Mouse (Mus musculus): ENCODE data around the gene Fpr1. TPM values are rescaled to one million over a fixed set of nuclear protein-coding genes. Genes with fewer than 3 reads are reported as not detected.

Fpr1 gene
- polyA plus RNA-seq, 1 experiment from 2014 or later: not detected

- H3K9me3 ChIP-seq (ENCODE audit: control insufficient read depth, low read length): no peaks in the 10 kb centered on the region
- DNase-seq (ENCODE audit: low spot score) (no peak), ATAC-seq (replicated peaks; ENCODE audit: low FRiP score, low TSS enrichment, low read depth) (no peak)
- H3K36me3 ChIP-seq (ENCODE audit: control insufficient read depth, insufficient read depth, low read length): peaks cover 22% of the 10 kb centered on the region; the same call in 1 of the 2 replicates
- no peaks in the 10 kb centered on the region for H3K27me3 ChIP-seq (replicated peaks; ENCODE audit: control insufficient read depth, insufficient read depth, low read length)
- H3K4me2 ChIP-seq (ENCODE audit: low read length): no peak overlapping the region
- 65% methylated on average over 1 of the region's 1 CpGs for WGBS
- no peak overlapping the region for H3K27ac ChIP-seq (ENCODE audit: low read depth)
- H3K4me3 ChIP-seq (ENCODE audit: low read depth, low read length): no peak overlapping the region
- H3K9ac ChIP-seq (ENCODE audit: low read length): no peak overlapping the region
- no peaks in the 10 kb centered on the region for H3K4me1 ChIP-seq (replicated peaks; ENCODE audit: control insufficient read depth, insufficient read depth, low read length)
Observed at GRCm38 (mm10) chr17:17862360-17862759, 21.4 kb downstream of the Fpr1 start.

- no peak for ATAC-seq (replicated peaks; ENCODE audit: low FRiP score, low TSS enrichment, low read depth)
- 87% methylated on average over 3 of the region's 3 CpGs for WGBS
Observed at GRCm38 (mm10) chr17:17860110-17860509, 23.6 kb downstream of the Fpr1 start.

GRCm38 (mm10) chr17:17857446-17857845, 26.3 kb downstream of the Fpr1 start:
- WGBS: 57% methylated on average over 1 of the region's 1 CpGs
- ATAC-seq (replicated peaks; ENCODE audit: low FRiP score, low TSS enrichment, low read depth) (no peak), DNase-seq (ENCODE audit: low spot score) (no peak)
- H3K36me3 ChIP-seq (ENCODE audit: control insufficient read depth, insufficient read depth, low read length): peaks cover 2% of the 10 kb centered on the region; the same call in 1 of the 2 replicates
- H3K27ac ChIP-seq (ENCODE audit: low read depth): no peak overlapping the region
- no peaks in the 10 kb centered on the region for H3K4me1 ChIP-seq (replicated peaks; ENCODE audit: control insufficient read depth, insufficient read depth, low read length)
- H3K4me3 ChIP-seq (ENCODE audit: low read depth, low read length): no peak overlapping the region
- no peak overlapping the region for H3K4me2 ChIP-seq (ENCODE audit: low read length)
- H3K27me3 ChIP-seq (replicated peaks; ENCODE audit: control insufficient read depth, insufficient read depth, low read length): no peaks in the 10 kb centered on the region
- H3K9me3 ChIP-seq (ENCODE audit: control insufficient read depth, low read length): no peaks in the 10 kb centered on the region
- H3K9ac ChIP-seq (ENCODE audit: low read length): no peak overlapping the region

More at GRCm38 (mm10) chr17:17860110-17860509, 23.6 kb downstream of the Fpr1 start:
- no peak overlapping the region for H3K4me3 ChIP-seq (ENCODE audit: low read depth, low read length)
- H3K9me3 ChIP-seq (ENCODE audit: control insufficient read depth, low read length): no peaks in the 10 kb centered on the region
- DNase-seq (ENCODE audit: low spot score): no peak
- H3K36me3 ChIP-seq (ENCODE audit: control insufficient read depth, insufficient read depth, low read length): peaks cover 10% of the 10 kb centered on the region; the same call in 1 of the 2 replicates
- H3K27ac ChIP-seq (ENCODE audit: low read depth): no peak overlapping the region
- H3K9ac ChIP-seq (ENCODE audit: low read length): no peak overlapping the region
- H3K27me3 ChIP-seq (replicated peaks; ENCODE audit: control insufficient read depth, insufficient read depth, low read length): no peaks in the 10 kb centered on the region
- no peak overlapping the region for H3K4me2 ChIP-seq (ENCODE audit: low read length)
- no peaks in the 10 kb centered on the region for H3K4me1 ChIP-seq (replicated peaks; ENCODE audit: control insufficient read depth, insufficient read depth, low read length)

GRCm38 (mm10) chr17:17856612-17857011, 27.1 kb downstream of the Fpr1 start:
- ATAC-seq (replicated peaks; ENCODE audit: low FRiP score, low TSS enrichment, low read depth): no peak

DNA sequence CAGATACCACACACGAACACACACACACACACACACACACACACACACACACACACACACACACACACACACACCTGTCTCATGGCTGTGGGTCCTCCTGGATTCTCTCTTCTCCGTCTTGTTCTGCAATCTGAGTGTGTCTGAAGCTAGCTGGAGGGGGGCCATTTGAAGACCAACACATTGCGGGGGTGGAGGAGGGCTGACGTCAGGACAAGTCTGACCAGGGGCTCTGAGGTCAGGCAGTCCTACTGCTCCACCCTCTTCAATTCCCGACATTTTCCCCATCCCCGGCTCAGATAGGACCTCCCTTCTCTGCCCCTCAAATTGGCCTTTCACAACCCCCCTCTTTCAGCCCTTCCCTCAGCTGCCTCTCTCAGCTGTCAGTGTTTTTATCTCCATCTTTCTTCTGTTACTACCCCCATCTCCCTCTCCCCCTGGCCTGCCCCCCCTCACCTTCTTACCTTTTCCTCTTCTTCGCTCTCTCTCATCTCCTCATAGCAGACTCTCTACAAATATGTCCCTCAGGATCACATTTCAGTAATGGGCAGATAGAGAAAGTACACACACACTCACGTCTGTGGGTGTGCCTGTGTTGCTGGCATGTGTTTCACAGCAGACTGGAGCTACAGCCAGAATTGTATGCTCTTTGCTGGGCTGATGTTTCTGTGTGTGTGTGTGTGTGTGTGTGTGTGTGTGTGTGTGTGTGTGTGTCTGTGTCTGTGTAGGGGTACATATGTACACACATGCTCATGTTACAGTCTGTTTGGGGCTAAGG, 28.5 kb downstream of the Fpr1 start, which contains the start of gene Has1:
Has1 (minus strand) TSS at position 142 of the 775 bp plus-strand sequence.
- Histone ChIP-seq H3K4me1 (replicated peaks; ENCODE audit: control insufficient read depth, insufficient read depth, low read length) (no peaks in the 10 kb centered on the region), H3K27ac (ENCODE audit: low read depth) (no peak within 1 kb of the TSS), H3K4me2 (ENCODE audit: low read length) (no peak within 1 kb of the TSS), H3K4me3 (ENCODE audit: low read depth, low read length) (no peak within 1 kb of the TSS), H3K36me3 (ENCODE audit: control insufficient read depth, insufficient read depth, low read length) (peaks cover 3% of the 10 kb centered on the region; the same call in 1 of the 2 replicates), H3K27me3 (replicated peaks; ENCODE audit: control insufficient read depth, insufficient read depth, low read length) (no peaks in the 10 kb centered on the region), H3K9me3 (ENCODE audit: control insufficient read depth, low read length) (no peaks in the 10 kb centered on the region), H3K9ac (ENCODE audit: low read length) (no peak within 1 kb of the TSS)
- ATAC-seq (replicated peaks; ENCODE audit: low FRiP score, low TSS enrichment, low read depth) (no peak), DNase-seq (ENCODE audit: low spot score) (no peak)
- whole genome bisulfite sequencing: 51% methylated on average over 8 of the region's 8 CpGs

More at GRCm38 (mm10) chr17:17856612-17857011, 27.1 kb downstream of the Fpr1 start:
- Histone ChIP-seq H3K27me3 (replicated peaks; ENCODE audit: control insufficient read depth, insufficient read depth, low read length) (no peaks in the 10 kb centered on the region), H3K4me1 (replicated peaks; ENCODE audit: control insufficient read depth, insufficient read depth, low read length) (no peaks in the 10 kb centered on the region), H3K9me3 (ENCODE audit: control insufficient read depth, low read length) (no peaks in the 10 kb centered on the region), H3K27ac (ENCODE audit: low read depth) (no peak overlapping the region), H3K9ac (ENCODE audit: low read length) (no peak overlapping the region), H3K36me3 (ENCODE audit: control insufficient read depth, insufficient read depth, low read length) (peaks cover 3% of the 10 kb centered on the region; the same call in 1 of the 2 replicates), H3K4me2 (ENCODE audit: low read length) (no peak overlapping the region), H3K4me3 (ENCODE audit: low read depth, low read length) (no peak overlapping the region)
- DNase-seq (ENCODE audit: low spot score): no peak
- 79% methylated on average over 1 of the region's 1 CpGs for WGBS

- Histone ChIP-seq H3K4me2 (ENCODE audit: low read length) (peak overlapping the region; percentile 30), H3K27ac (ENCODE audit: low read depth) (no peak overlapping the region), H3K4me1 (replicated peaks; ENCODE audit: control insufficient read depth, insufficient read depth, low read length) (no peaks in the 10 kb centered on the region), H3K27me3 (replicated peaks; ENCODE audit: control insufficient read depth, insufficient read depth, low read length) (0 out of 2 replicates have a peak, but pooled peaks cover 8% of the 10 kb centered on the region), H3K4me3 (ENCODE audit: low read depth, low read length) (no peak overlapping the region), H3K9me3 (ENCODE audit: control insufficient read depth, low read length) (no peaks in the 10 kb centered on the region), H3K36me3 (ENCODE audit: control insufficient read depth, insufficient read depth, low read length) (peaks cover 3% of the 10 kb centered on the region; the same call in 1 of the 2 replicates), H3K9ac (ENCODE audit: low read length) (no peak overlapping the region)
- DNase-seq (ENCODE audit: low spot score): no peak
- whole genome bisulfite sequencing: 26% methylated on average over 55 of the region's 55 CpGs
- ATAC-seq (replicated peaks; ENCODE audit: low FRiP score, low TSS enrichment, low read depth): peak; percentile 50
Observed at GRCm38 (mm10) chr17:17849906-17850712, 33.6 kb downstream of the Fpr1 start.

- DNase-seq (ENCODE audit: low spot score): no peak
- no peak for ATAC-seq (replicated peaks; ENCODE audit: low FRiP score, low TSS enrichment, low read depth)
- Histone ChIP-seq H3K4me3 (ENCODE audit: low read depth, low read length) (no peak overlapping the region), H3K27me3 (replicated peaks; ENCODE audit: control insufficient read depth, insufficient read depth, low read length) (0 out of 2 replicates have a peak, but pooled peaks cover 8% of the 10 kb centered on the region), H3K27ac (ENCODE audit: low read depth) (no peak overlapping the region), H3K36me3 (ENCODE audit: control insufficient read depth, insufficient read depth, low read length) (peaks cover 3% of the 10 kb centered on the region; the same call in 1 of the 2 replicates), H3K4me1 (replicated peaks; ENCODE audit: control insufficient read depth, insufficient read depth, low read length) (no peaks in the 10 kb centered on the region), H3K4me2 (ENCODE audit: low read length) (no peak overlapping the region), H3K9ac (ENCODE audit: low read length) (no peak overlapping the region), H3K9me3 (ENCODE audit: control insufficient read depth, low read length) (no peaks in the 10 kb centered on the region)
- WGBS: 74% methylated on average over 2 of the region's 2 CpGs
Observed at GRCm38 (mm10) chr17:17848988-17849387, 34.8 kb downstream of the Fpr1 start.

GRCm38 (mm10) chr17:17845187-17846027, 38.3 kb downstream of the Fpr1 start:
- H3K4me3 ChIP-seq (ENCODE audit: low read depth, low read length): no peak overlapping the region
- H3K9me3 ChIP-seq (ENCODE audit: control insufficient read depth, low read length): no peaks in the 10 kb centered on the region
- H3K9ac ChIP-seq (ENCODE audit: low read length): no peak overlapping the region
- peaks cover 22% of the 10 kb centered on the region for H3K36me3 ChIP-seq (ENCODE audit: control insufficient read depth, insufficient read depth, low read length)
- no peaks in the 10 kb centered on the region for H3K4me1 ChIP-seq (replicated peaks; ENCODE audit: control insufficient read depth, insufficient read depth, low read length)
- H3K27me3 ChIP-seq (replicated peaks; ENCODE audit: control insufficient read depth, insufficient read depth, low read length): 0 out of 2 replicates have a peak, but pooled peaks cover 8% of the 10 kb centered on the region
- DNase-seq (ENCODE audit: low spot score) (no peak), ATAC-seq (replicated peaks; ENCODE audit: low FRiP score, low TSS enrichment, low read depth) (no peak)
- no peak overlapping the region for H3K27ac ChIP-seq (ENCODE audit: low read depth)
- WGBS: 69% methylated on average over 10 of the region's 10 CpGs
- H3K4me2 ChIP-seq (ENCODE audit: low read length): no peak overlapping the region

Measured in intestine, embryonic 14.5 days (tissue).